Mouse (Mus musculus): Measurements from ENCODE around the gene Ipo13. TPM values are rescaled to one million over a fixed set of nuclear protein-coding genes. Genes with fewer than 3 reads are reported as not detected.

Ipo13 gene
- total RNA-seq, 2 experiments from 2014 or later = 267 to 281 TPM

- no peak for TF ChIP-seq CTCF (IDR thresholded peaks at IDR 0.05)
- H3K27ac ChIP-seq = no peak overlapping the region
- intact Hi-C loops (cut with DNase I) = no loop called here
- no peak overlapping the region for H3K4me3 ChIP-seq
- no peak for DNase-seq
These were observed 43.0 kb downstream of the Ipo13 start for GRCm38 (mm10) chr4:117871787-117872186.

- Histone ChIP-seq H3K27ac (no peak overlapping the region), H3K4me3 (no peak overlapping the region)
- no peak for TF ChIP-seq CTCF (IDR thresholded peaks at IDR 0.05)
- no peak for DNase-seq
- intact Hi-C loops (cut with DNase I) = no loop called here
These were observed 44.4 kb downstream of the Ipo13 start for GRCm38 (mm10) chr4:117870437-117870836.

- TF ChIP-seq CTCF (IDR thresholded peaks at IDR 0.05) = no peak
- no peak for DNase-seq
- Histone ChIP-seq H3K27ac (peak overlapping the region; percentile 31; the same call in 1 of the 2 replicates), H3K4me3 (no peak overlapping the region)
- intact Hi-C loops (cut with DNase I) = loop anchor here (10.0 kb wide), 1 partner anchor 165 kb away; no protein-coding TSS in a partner anchor
These were observed 45.5 kb downstream of the Ipo13 start for GRCm38 (mm10) chr4:117869317-117869716.

- DNase-seq = peak; percentile 74
- Histone ChIP-seq H3K27ac (no peak overlapping the region), H3K4me3 (no peak overlapping the region)
- TF ChIP-seq CTCF (IDR thresholded peaks at IDR 0.05) = peak; percentile 73
- intact Hi-C loops (cut with DNase I) = loop anchor here (10.0 kb wide), 1 partner anchor 163 kb away; no protein-coding TSS in a partner anchor
These were observed 47.0 kb downstream of the Ipo13 start for GRCm38 (mm10) chr4:117867823-117868222.

GRCm38 (mm10) chr4:117867000-117867399 lies 47.8 kb downstream of the Ipo13 start:
- Histone ChIP-seq H3K27ac (no peak overlapping the region), H3K4me3 (no peak overlapping the region)
- no peak for DNase-seq
- intact Hi-C loops (cut with DNase I) = loop anchor here (10.0 kb wide), 1 partner anchor 162 kb away; no protein-coding TSS in a partner anchor
- no peak for TF ChIP-seq CTCF (IDR thresholded peaks at IDR 0.05)

- DNase-seq = peak; percentile 92
- Histone ChIP-seq H3K4me3 (no peak overlapping the region), H3K27ac (peak overlapping the region; percentile 29; the same call in 1 of the 2 replicates)
- intact Hi-C loops (cut with DNase I) = loop anchor here (10.0 kb wide), 1 partner anchor 161 kb away; no protein-coding TSS in a partner anchor
- TF ChIP-seq CTCF (IDR thresholded peaks at IDR 0.05) = no peak
These were observed 48.7 kb downstream of the Ipo13 start for GRCm38 (mm10) chr4:117866083-117866482.

- DNase-seq = no peak
These were observed 52.0 kb downstream of the Ipo13 start for GRCm38 (mm10) chr4:117862823-117863222.

GRCm38 (mm10) chr4:117860570-117860969 lies 54.2 kb downstream of the Ipo13 start:
- DNase-seq = no peak
- no peak for TF ChIP-seq CTCF (IDR thresholded peaks at IDR 0.05)
- H3K27ac ChIP-seq = peak overlapping the region; percentile 53; the same call in 1 of the 2 replicates
- no peak overlapping the region for H3K4me3 ChIP-seq
- intact Hi-C loops (cut with DNase I) = loop anchor here (10.0 kb wide), 1 partner anchor 156 kb away; no protein-coding TSS in a partner anchor

More at GRCm38 (mm10) chr4:117862823-117863222, 52.0 kb downstream of the Ipo13 start:
- no peak for TF ChIP-seq CTCF (IDR thresholded peaks at IDR 0.05)
- H3K4me3 ChIP-seq = no peak overlapping the region
- no peak overlapping the region for H3K27ac ChIP-seq
- intact Hi-C loops (cut with DNase I) = loop anchor here (10.0 kb wide), 1 partner anchor 158 kb away; no protein-coding TSS in a partner anchor

GRCm38 (mm10) chr4:117858794-117859193 lies 56.0 kb downstream of the Ipo13 start:
- intact Hi-C loops (cut with DNase I) = loop anchor here (1.0 kb wide), 1 partner anchor 29 kb away; no protein-coding TSS in a partner anchor
- Histone ChIP-seq H3K4me3 (no peak overlapping the region), H3K27ac (peak overlapping the region; percentile 38; the same call in 1 of the 2 replicates)
- DNase-seq = peak; percentile 91
- peak; percentile 83 for TF ChIP-seq CTCF (IDR thresholded peaks at IDR 0.05)

- Histone ChIP-seq H3K4me3 (no peak overlapping the region), H3K27ac (no peak overlapping the region)
- TF ChIP-seq CTCF (IDR thresholded peaks at IDR 0.05) = no peak
- no peak for DNase-seq
- intact Hi-C loops (cut with DNase I) = no loop called here
These were observed 59.7 kb downstream of the Ipo13 start for GRCm38 (mm10) chr4:117855146-117855545.

- Histone ChIP-seq H3K27ac (no peak overlapping the region), H3K4me3 (no peak overlapping the region)
- intact Hi-C loops (cut with DNase I) = no loop called here
- DNase-seq = no peak
- no peak for TF ChIP-seq CTCF (IDR thresholded peaks at IDR 0.05)
These were observed 62.5 kb downstream of the Ipo13 start for GRCm38 (mm10) chr4:117852152-117852868.

GRCm38 (mm10) chr4:117850871-117851270 lies 63.9 kb downstream of the Ipo13 start:
- peak; percentile 56 for DNase-seq
- TF ChIP-seq CTCF (IDR thresholded peaks at IDR 0.05) = peak; percentile 1; the same call in 1 of the 2 replicates
- Histone ChIP-seq H3K4me3 (no peak overlapping the region), H3K27ac (peak overlapping the region; percentile 75)
- intact Hi-C loops (cut with DNase I) = no loop called here

GRCm38 (mm10) chr4:117850176-117850575 lies 64.6 kb downstream of the Ipo13 start:
- intact Hi-C loops (cut with DNase I) = no loop called here
- Histone ChIP-seq H3K4me3 (no peak overlapping the region), H3K27ac (peak overlapping the region; percentile 75)
- no peak for TF ChIP-seq CTCF (IDR thresholded peaks at IDR 0.05)
- peak; percentile 82 for DNase-seq

All from gastrocnemius, adult 2 months (tissue).